Comparison of ENCODE assay signal across 8 mouse cellular contexts in genomic region chr12:108541088-108541487, GRCm38 (mm10). TPM values are rescaled to one million over a fixed set of nuclear protein-coding genes. Genes with fewer than 3 reads are reported as not detected.
DNase-seq lines count a peak whose midpoint lies in the region; ATAC-seq and TF ChIP-seq lines count a peak whose summit lies in the region.

No protein-coding gene starts in this region.

- H3K27me3 ChIP-seq in heart, postnatal 0 days (ENCODE audit: control insufficient read depth, insufficient read depth, low read length) = no peaks in the 10 kb centered on the region
- H3K27me3 ChIP-seq in heart, embryonic 12.5 days (replicated peaks) = no peaks in the 10 kb centered on the region; the same call in 1 of the 2 replicates
- H3K27me3 ChIP-seq in CH12.LX (replicated peaks) = peaks cover 81% of the 10 kb centered on the region
- H3K27me3 ChIP-seq in limb, embryonic 10.5 days (ENCODE audit: low read depth, poor library complexity, severe bottlenecking) = no peaks in the 10 kb centered on the region
- no peaks in the 10 kb centered on the region for H3K27me3 ChIP-seq in neural tube, embryonic 12.5 days (replicated peaks)

- H3K4me1 ChIP-seq in heart, postnatal 0 days (ENCODE audit: control insufficient read depth, insufficient read depth) = peaks cover 9% of the 10 kb centered on the region; the same call in 1 of the 2 replicates
- H3K4me1 ChIP-seq in heart, embryonic 12.5 days (replicated peaks) = peaks cover 7% of the 10 kb centered on the region
- H3K4me1 ChIP-seq in CH12.LX (ENCODE audit: control insufficient read depth in 1 of 2, insufficient read depth in 2 of 2) = no peaks in the 10 kb centered on the region
- H3K4me1 ChIP-seq in limb, embryonic 10.5 days = peaks cover 2% of the 10 kb centered on the region
- H3K4me1 ChIP-seq in neural tube, embryonic 12.5 days = peaks cover 2% of the 10 kb centered on the region; the same call in 1 of the 2 replicates

- H3K36me3 ChIP-seq in heart, postnatal 0 days (replicated peaks; ENCODE audit: control insufficient read depth, insufficient read depth, low read length) = peaks cover 30% of the 10 kb centered on the region
- H3K36me3 ChIP-seq in heart, embryonic 12.5 days = peaks cover 21% of the 10 kb centered on the region
- H3K36me3 ChIP-seq in CH12.LX (replicated peaks in 1 of 2; ENCODE audit: control insufficient read depth in 1 of 2, insufficient read depth in 1 of 2, low read length in 1 of 2) = no peaks in the 10 kb centered on the region
- peaks cover 21% of the 10 kb centered on the region for H3K36me3 ChIP-seq in limb, embryonic 10.5 days
- peaks cover 34% of the 10 kb centered on the region for H3K36me3 ChIP-seq in neural tube, embryonic 12.5 days

- H3K4me2 ChIP-seq in heart, postnatal 0 days (ENCODE audit: low read depth, low read length) = no peak overlapping the region
- H3K4me2 ChIP-seq in heart, embryonic 12.5 days = no peak overlapping the region
- no peak overlapping the region for H3K4me2 ChIP-seq in CH12.LX (ENCODE audit: insufficient read depth, low read depth, poor library complexity, severe bottlenecking)
- H3K4me2 ChIP-seq in neural tube, embryonic 12.5 days (replicated peaks) = no peak overlapping the region

- in situ Hi-C loops in CH12.LX (cut with MboI; ENCODE audit: low pct_ligation_motif_present, low pct_unique_long_range_greater_than_20kb, low sequenced_read_pairs) = no loop called here

- dilution Hi-C loops in CH12.LX (cut with MboI; ENCODE audit: extremely low pct_ligation_motif_present, extremely low pct_unique_long_range_greater_than_20kb, low sequenced_read_pairs) = no loop called here

- TF ChIP-seq RAD21 in CH12.LX (IDR thresholded peaks at IDR 0.05; ENCODE audit: low read depth, low read length) = peak; percentile 45

- H3K79me2 ChIP-seq in CH12.LX (replicated peaks; ENCODE audit: control insufficient read depth, extremely low read depth, insufficient read depth, poor library complexity, severe bottlenecking) = no peaks in the 10 kb centered on the region

- TF ChIP-seq CTCF in heart, postnatal 0 days (IDR thresholded peaks at IDR 0.05; ENCODE audit: low read depth) = peak; percentile 81
- peak; percentile 65 to 83 for TF ChIP-seq CTCF in CH12.LX (conservative IDR thresholded peaks at IDR 0.05 in 1 of 2, IDR thresholded peaks at IDR 0.05 in 1 of 2; ENCODE audit: low read depth in 2 of 2, low read length in 2 of 2)

- TF ChIP-seq EP300 in heart, postnatal 0 days (IDR thresholded peaks at IDR 0.05; ENCODE audit: low read depth) = no peak
- no peak for TF ChIP-seq EP300 in CH12.LX (IDR thresholded peaks at IDR 0.05; ENCODE audit: low read length)

- DNase-seq in heart, postnatal 0 days (ENCODE audit: low spot score) = no peak
- DNase-seq in CH12.LX (ENCODE audit: extremely low read depth) = peak; percentile 41
- DNase-seq in cerebellum, adult 11-12 months = peak; percentile 23
- DNase-seq in limb, embryonic 10.5 days (ENCODE audit: low spot score) = peak; percentile 55

- no peak overlapping the region for H3K27ac ChIP-seq in heart, postnatal 0 days (ENCODE audit: low read depth)
- no peak overlapping the region for H3K27ac ChIP-seq in heart, embryonic 12.5 days (ENCODE audit: poor library complexity, severe bottlenecking)
- H3K27ac ChIP-seq in CH12.LX (ENCODE audit: insufficient read depth, low read depth) = no peak overlapping the region
- no peak overlapping the region for H3K27ac ChIP-seq in limb, embryonic 10.5 days
- no peak overlapping the region for H3K27ac ChIP-seq in neural tube, embryonic 12.5 days

- 0 out of 2 replicates have a peak, but pooled peaks have one; percentile 20 for ATAC-seq in heart, postnatal 0 days (ENCODE audit: insufficient read depth, low read depth)
- no peak for ATAC-seq in heart, embryonic 12.5 days (ENCODE audit: insufficient number of reproducible peaks, low FRiP score)
- peak; percentile 56 for ATAC-seq in granulocyte monocyte progenitor cell, adult 5-6 weeks (replicated peaks; ENCODE audit: poor library complexity, severe bottlenecking)
- peak; percentile 17; the same call in 1 of the 2 replicates for ATAC-seq in neural tube, embryonic 12.5 days (ENCODE audit: low FRiP score, low read depth)
- ATAC-seq in activated CD4-positive, CD25-positive, alpha-beta regulatory T cell, adult 4 months = no peak

- no peak overlapping the region for H3K4me3 ChIP-seq in heart, postnatal 0 days (ENCODE audit: low read depth, low read length)
- no peak overlapping the region for H3K4me3 ChIP-seq in heart, embryonic 12.5 days
- H3K4me3 ChIP-seq in CH12.LX (replicated peaks in 1 of 3; ENCODE audit: low read depth in 2 of 3, low read length in 2 of 3, poor library complexity in 1 of 3) = no peak overlapping the region
- no peak overlapping the region for H3K4me3 ChIP-seq in limb, embryonic 10.5 days
- no peak overlapping the region for H3K4me3 ChIP-seq in neural tube, embryonic 12.5 days

- H3K9me3 ChIP-seq in heart, postnatal 0 days (replicated peaks; ENCODE audit: control insufficient read depth, low read length) = no peaks in the 10 kb centered on the region
- H3K9me3 ChIP-seq in heart, embryonic 12.5 days (replicated peaks) = no peaks in the 10 kb centered on the region
- H3K9me3 ChIP-seq in CH12.LX (replicated peaks; ENCODE audit: low read length) = no peaks in the 10 kb centered on the region
- no peaks in the 10 kb centered on the region for H3K9me3 ChIP-seq in limb, embryonic 10.5 days (replicated peaks)
- H3K9me3 ChIP-seq in neural tube, embryonic 12.5 days = no peaks in the 10 kb centered on the region

- WGBS in heart, postnatal 0 days = 21% methylated on average over 6 of the region's 6 CpGs
- 25% methylated on average over 6 of the region's 6 CpGs for WGBS in heart, embryonic 12.5 days
- WGBS in limb, embryonic 10.5 days = 27% methylated on average over 6 of the region's 6 CpGs
- 31% methylated on average over 6 of the region's 6 CpGs for WGBS in neural tube, embryonic 12.5 days

- TF ChIP-seq POLR2A in CH12.LX (IDR thresholded peaks at IDR 0.05; ENCODE audit: low read depth, low read length) = no peak

- no peak overlapping the region for H3K9ac ChIP-seq in heart, postnatal 0 days (replicated peaks; ENCODE audit: low read depth, low read length)
- no peak overlapping the region for H3K9ac ChIP-seq in heart, embryonic 12.5 days
- H3K9ac ChIP-seq in CH12.LX (ENCODE audit: insufficient read depth, low read depth) = no peak overlapping the region
- no peak overlapping the region for H3K9ac ChIP-seq in neural tube, embryonic 12.5 days

TF ChIP-seq in CH12.LX, 34 proteins besides CTCF, POLR2A, EP300 and RAD21:
- TF ChIP-seq SMC3 (IDR thresholded peaks at IDR 0.05; ENCODE audit: low read depth, low read length) (peak; percentile 33), ZMIZ1 (IDR thresholded peaks at IDR 0.05; ENCODE audit: low read depth, low read length) (no peak)

RNA-seq across cellular contexts. Expression of gene Evl, which starts 13.4 kb away (rescaled TPM):
- total RNA-seq in heart, postnatal 0 days (2014; rRNA removed; ENCODE audit: low replicate concordance) = 39.5 and 54.2 TPM in 2 replicates
- 22.4 and 26.6 TPM in 2 replicates for polyA plus RNA-seq in heart, postnatal 0 days (2015; fragmentation: Nextera tagmentation; extraction: Ambion mirVana)
- polyA plus RNA-seq in heart, embryonic 12.5 days (2016; fragmentation: Nextera tagmentation; extraction: Ambion mirVana) = 43.0 and 43.1 TPM in 2 replicates
- total RNA-seq in CH12.LX (2012; rRNA removed) = 2.8 and 3.2 TPM in 2 replicates
- 10.9 and 11.3 TPM in 2 replicates for total RNA-seq in CH12.LX (2014; rRNA removed)
- 27.2 and 29.3 TPM in 2 replicates for polyA plus RNA-seq in CH12.LX (2012; ENCODE audit: insufficient read length, low read depth)
- total RNA-seq in granulocyte monocyte progenitor cell, adult 5-6 weeks (2014; fragmentation: Nextera tagmentation) = 42.1 and 57.0 TPM in 2 replicates
- 35.8 and 39.1 TPM in 2 replicates for total RNA-seq in granulocyte monocyte progenitor cell, adult 5-6 weeks (2017)
- 50.3 and 50.7 TPM in 2 replicates for polyA plus RNA-seq in limb, embryonic 10.5 days (2016; fragmentation: Nextera tagmentation; extraction: Ambion mirVana)
- 151 and 156 TPM in 2 replicates for polyA plus RNA-seq in neural tube, embryonic 12.5 days (2016; fragmentation: Nextera tagmentation; extraction: Ambion mirVana)
- 100 to 1,000 TPM; 212 to 251 TPM for polyA plus RNA-seq in activated CD4-positive, CD25-positive, alpha-beta regulatory T cell, adult 4 months (2017; shearing (Covaris generic))

Comparison
In these comparisons a context has a peak if more than half of its experiments do, and no peak if none do; other contexts are left out.
1. ATAC-seq: peak in heart, postnatal 0 days (single experiment), granulocyte monocyte progenitor cell, adult 5-6 weeks (single experiment) and neural tube, embryonic 12.5 days (single experiment); none in heart, embryonic 12.5 days (single experiment) and activated CD4-positive, CD25-positive, alpha-beta regulatory T cell, adult 4 months (single experiment).